Mouse (Mus musculus) 3134 (cell line): ENCODE data around the gene Tgfbr3.
"Not testable (repeated sequence)": the region's sequence is repeated elsewhere in the genome, so short reads cannot be mapped to it uniquely, and the experiment has no call there.

Experiments used
- DNase-seq: peaks from one replicate; pipeline ENCODE4 v3.0.0-alpha.2; 2011; ENCODE audit warnings: low spot score; ENCODE audit not compliant: insufficient read length; ENCODE audit errors: extremely low read depth

The Tgfbr3 gene

GRCm38 (mm10) chr5:107247786-107248185 is 41.6 kb downstream of the Tgfbr3 start:
- DNase-seq = no peak

GRCm38 (mm10) chr5:107243445-107243844 is 46.0 kb downstream of the Tgfbr3 start:
- no peak for DNase-seq

- no peak for DNase-seq
These were observed 46.4 kb downstream of the Tgfbr3 start for GRCm38 (mm10) chr5:107242993-107243392.

- DNase-seq = no peak
These were observed 49.2 kb downstream of the Tgfbr3 start for GRCm38 (mm10) chr5:107240276-107240675.

- DNase-seq = no peak
These were observed 51.4 kb downstream of the Tgfbr3 start for GRCm38 (mm10) chr5:107237971-107238426.

GRCm38 (mm10) chr5:107236975-107237374 is 52.5 kb downstream of the Tgfbr3 start:
- no peak for DNase-seq

- no peak for DNase-seq
These were observed 53.4 kb downstream of the Tgfbr3 start for GRCm38 (mm10) chr5:107236039-107236438.

- DNase-seq = no peak
These were observed 55.8 kb downstream of the Tgfbr3 start for GRCm38 (mm10) chr5:107233366-107234354.

GRCm38 (mm10) chr5:107230189-107230588 is 59.2 kb downstream of the Tgfbr3 start:
- DNase-seq = no peak

- DNase-seq = no peak
These were observed 60.4 kb downstream of the Tgfbr3 start for GRCm38 (mm10) chr5:107229037-107229436.

- no peak for DNase-seq
These were observed 61.8 kb downstream of the Tgfbr3 start for GRCm38 (mm10) chr5:107227580-107227979.

- DNase-seq = no peak
These were observed 64.5 kb downstream of the Tgfbr3 start for GRCm38 (mm10) chr5:107224820-107225417.

GRCm38 (mm10) chr5:107224151-107224550 is 65.3 kb downstream of the Tgfbr3 start:
- no peak for DNase-seq

- not testable (repeated sequence) for DNase-seq
These were observed 65.9 kb downstream of the Tgfbr3 start for GRCm38 (mm10) chr5:107223483-107223882.

- DNase-seq = no peak
These were observed 66.4 kb downstream of the Tgfbr3 start for GRCm38 (mm10) chr5:107223029-107223428.

GRCm38 (mm10) chr5:107222670-107223005 is 66.8 kb downstream of the Tgfbr3 start:
- DNase-seq = no peak

GRCm38 (mm10) chr5:107221892-107222669 is 67.3 kb downstream of the Tgfbr3 start:
- DNase-seq = no peak

GRCm38 (mm10) chr5:107220936-107221335 is 68.5 kb downstream of the Tgfbr3 start:
- DNase-seq = no peak

GRCm38 (mm10) chr5:107219883-107220282 is 69.5 kb downstream of the Tgfbr3 start:
- DNase-seq = no peak

GRCm38 (mm10) chr5:107219318-107219717 is 70.1 kb downstream of the Tgfbr3 start:
- DNase-seq = no peak

GRCm38 (mm10) chr5:107218594-107218993 is 70.8 kb downstream of the Tgfbr3 start:
- DNase-seq = no peak
